Mouse (Mus musculus): ENCODE measurements around the gene Sgms2. TPM values are rescaled to one million over a fixed set of nuclear protein-coding genes. Genes with fewer than 3 reads are reported as not detected.

Gene Sgms2
- 10 to 100 TPM in 1 of 2 experiments, 1 to 10 TPM in 1; 8.1 to 10.5 TPM for total RNA-seq (2021)
- long read RNA-seq, experiment 1, partial matches to known transcripts, result 0 of 3 reads
- long read RNA-seq, experiment 1, other reads (novel, unspliced or antisense), result 3 of 3 reads
- long read RNA-seq, experiment 2, partial matches to known transcripts, result 0 of 6 reads
- long read RNA-seq, experiment 2, other reads (novel, unspliced or antisense), result 6 of 6 reads

GRCm38 (mm10) chr3:131491361-131491925 lies at the start of gene Sgms2:
Gene Sgms2 (minus strand): TSS chr3:131491411.
- DNase-seq (ENCODE audit: low spot score in 2 of 2), result no peak

GRCm38 (mm10) chr3:131525229-131525628 lies 34.0 kb upstream of the Sgms2 start:
- DNase-seq (ENCODE audit: low spot score in 2 of 2), result no peak

- DNase-seq (ENCODE audit: low spot score in 2 of 2), result peak; percentile 27 to 49
Observed at GRCm38 (mm10) chr3:131524779-131525178, 33.6 kb upstream of the Sgms2 start.

GRCm38 (mm10) chr3:131524210-131524609 lies 33.0 kb upstream of the Sgms2 start:
- DNase-seq (ENCODE audit: low spot score in 2 of 2), result no peak

GRCm38 (mm10) chr3:131523749-131524148 lies 32.5 kb upstream of the Sgms2 start:
- DNase-seq (ENCODE audit: low spot score in 2 of 2), result no peak

GRCm38 (mm10) chr3:131522243-131522642 lies 31.0 kb upstream of the Sgms2 start:
- DNase-seq (ENCODE audit: low spot score in 2 of 2), result no peak

- DNase-seq (ENCODE audit: low spot score in 2 of 2), result no peak
Observed at GRCm38 (mm10) chr3:131521206-131521605, 30.0 kb upstream of the Sgms2 start.

GRCm38 (mm10) chr3:131517756-131518155 lies 26.5 kb upstream of the Sgms2 start:
- DNase-seq (ENCODE audit: low spot score in 2 of 2), result no peak

GRCm38 (mm10) chr3:131516332-131516999 lies 25.3 kb upstream of the Sgms2 start:
- no peak for DNase-seq (ENCODE audit: low spot score in 2 of 2)

- no peak for DNase-seq (ENCODE audit: low spot score in 2 of 2)
Observed at GRCm38 (mm10) chr3:131511616-131512015, 20.4 kb upstream of the Sgms2 start.

GRCm38 (mm10) chr3:131508024-131508423 lies 16.8 kb upstream of the Sgms2 start:
- no peak for DNase-seq (ENCODE audit: low spot score in 2 of 2)

GRCm38 (mm10) chr3:131504595-131505223 lies 13.5 kb upstream of the Sgms2 start:
- no peak for DNase-seq (ENCODE audit: low spot score in 2 of 2)

- DNase-seq (ENCODE audit: low spot score in 2 of 2), result no peak
Observed at GRCm38 (mm10) chr3:131501677-131502370, 10.6 kb upstream of the Sgms2 start.

- DNase-seq (ENCODE audit: low spot score in 2 of 2), result no peak
Observed at GRCm38 (mm10) chr3:131499651-131500050, 8.4 kb upstream of the Sgms2 start.

GRCm38 (mm10) chr3:131496506-131497122 lies 5.4 kb upstream of the Sgms2 start:
- no peak for DNase-seq (ENCODE audit: low spot score in 2 of 2)

- DNase-seq (ENCODE audit: low spot score in 2 of 2), result no peak
Observed at GRCm38 (mm10) chr3:131495076-131495475, 3.9 kb upstream of the Sgms2 start.

GRCm38 (mm10) chr3:131493194-131493593 lies 2.0 kb upstream of the Sgms2 start:
- no peak for DNase-seq (ENCODE audit: low spot score in 2 of 2)

GRCm38 (mm10) chr3:131491980-131492379 lies 769 bp upstream of the Sgms2 start:
- no peak for DNase-seq (ENCODE audit: low spot score in 2 of 2)

GRCm38 (mm10) chr3:131490143-131490908 lies 885 bp downstream of the Sgms2 start:
- peak; percentile 61 to 76 for DNase-seq (ENCODE audit: low spot score in 2 of 2)

- peak; percentile 43 to 59 for DNase-seq (ENCODE audit: low spot score in 2 of 2)
Observed at GRCm38 (mm10) chr3:131489657-131490142, 1.5 kb downstream of the Sgms2 start.
